Mouse (Mus musculus) G1E (cell line): ENCODE measurements at regions not wholly inside any gene's neighbourhood (a gene's known extent, or its start where the extent isn't known, plus 50 kb on each side); places are given as distances from the start of the nearest gene placed in this dataset.

Experiments
- CTCF ChIP-seq: IDR thresholded peaks from 2 replicates; pipeline ENCODE4 v1.5.1; 2012; ENCODE audit warnings: low read depth, low read length, inconsistent platforms, mixed read lengths
- GATA1 ChIP-seq: IDR thresholded peaks from 2 replicates; pipeline ENCODE4 v1.6.1; 2012; ENCODE audit warnings: borderline replicate concordance, low read length, inconsistent platforms, mixed read lengths
- POLR2AphosphoS5 ChIP-seq: IDR thresholded peaks from 2 replicates; pipeline ENCODE4 v1.6.1; 2012; ENCODE audit warnings: low read depth, low read length, inconsistent platforms; ENCODE audit not compliant: insufficient replicate concordance
- TAL1 ChIP-seq: conservative IDR thresholded peaks from 2 replicates; pipeline ENCODE4 v1.6.1; 2012; ENCODE audit warnings: low read depth, low read length, inconsistent platforms, mixed read lengths

- TF ChIP-seq CTCF, result no peak
- no peak for TF ChIP-seq TAL1
- TF ChIP-seq GATA1, result no peak
- no peak for TF ChIP-seq POLR2AphosphoS5
These were observed 165.4 kb downstream of the Qdpr start for GRCm38 (mm10) chr5:45284680-45285079.
